Mouse (Mus musculus) G1E (cell line): ENCODE measurements around the gene Creg1.

ENCODE experiments used
- CTCF ChIP-seq: IDR thresholded peaks from 2 replicates; pipeline ENCODE4 v1.5.1; 2012; ENCODE audit warnings: low read depth, low read length, inconsistent platforms, mixed read lengths
- GATA2 ChIP-seq: IDR thresholded peaks from 2 replicates; pipeline ENCODE4 v1.6.1; 2012; ENCODE audit warnings: low read depth, low read length, inconsistent platforms, borderline replicate concordance
- POLR2AphosphoS5 ChIP-seq: IDR thresholded peaks from 2 replicates; pipeline ENCODE4 v1.6.1; 2012; ENCODE audit warnings: low read depth, low read length, inconsistent platforms; ENCODE audit not compliant: insufficient replicate concordance
- TAL1 ChIP-seq: conservative IDR thresholded peaks from 2 replicates; pipeline ENCODE4 v1.6.1; 2012; ENCODE audit warnings: low read depth, low read length, inconsistent platforms, mixed read lengths

- no peak for TF ChIP-seq CTCF
- TF ChIP-seq GATA2 = no peak
- no peak for TF ChIP-seq POLR2AphosphoS5
- TF ChIP-seq TAL1 = no peak
Observed at GRCm38 (mm10) chr1:165811170-165811569, 47.6 kb downstream of the Creg1 start.
